Mouse (Mus musculus) heart, postnatal 0 days (tissue): ENCODE results near the gene Cfap20. TPM values are rescaled to one million over a fixed set of nuclear protein-coding genes. Genes with fewer than 3 reads are reported as not detected.

Experiments used
- ATAC-seq: fragments of 200-750 bp; cut with Nextera tagmentation; 2 replicates; pipeline ENCODE4 v1.8.0; 2017; ENCODE audit warnings: low read depth, moderate number of reproducible peaks, moderate library complexity; ENCODE audit not compliant: insufficient read depth
- DNase-seq: peaks from one replicate; pipeline ENCODE4 v3.0.0-alpha.2; 2016; ENCODE audit warnings: low spot score
- H3K27ac ChIP-seq: fragments of 300-500 bp; sonication (generic); 2 replicates; pipeline ENCODE4 v1.5.1; 2014; ENCODE audit warnings: low read depth, mild to moderate bottlenecking
- H3K27me3 ChIP-seq: fragments of 300-500 bp; sonication (generic); 2 replicates; pipeline ENCODE4 v1.6.1; 2014; ENCODE audit warnings: low read length, mixed read lengths; ENCODE audit not compliant: control insufficient read depth, insufficient read depth
- H3K36me3 ChIP-seq: fragments of 300-500 bp; sonication (generic); replicated peaks from 2 replicates; pipeline ENCODE4 v1.6.1; 2014; ENCODE audit warnings: low read length, mixed read lengths; ENCODE audit not compliant: control insufficient read depth, insufficient read depth
- H3K4me1 ChIP-seq: fragments of 300-500 bp; sonication (generic); 2 replicates; pipeline ENCODE4 v1.6.1; 2014; ENCODE audit warnings: antibody characterized with exemption; ENCODE audit not compliant: control insufficient read depth, insufficient read depth
- H3K4me2 ChIP-seq: fragments of 300-500 bp; sonication (generic); 2 replicates; pipeline ENCODE4 v1.6.1; 2014; ENCODE audit warnings: low read depth, mild to moderate bottlenecking, low read length, moderate library complexity
- H3K4me3 ChIP-seq: fragments of 300-500 bp; sonication (generic); 2 replicates; pipeline ENCODE4 v1.5.1; 2014; ENCODE audit warnings: low read depth, low read length
- H3K9ac ChIP-seq: fragments of 300-500 bp; sonication (generic); replicated peaks from 2 replicates; pipeline ENCODE4 v1.6.1; 2014; ENCODE audit warnings: low read depth, low read length, mixed read lengths
- H3K9me3 ChIP-seq: fragments of 300-500 bp; sonication (generic); replicated peaks from 2 replicates; pipeline ENCODE4 v1.6.1; 2016; ENCODE audit warnings: low read length; ENCODE audit not compliant: control insufficient read depth
- CTCF ChIP-seq: IDR thresholded peaks from 2 replicates; pipeline ENCODE4 v1.5.1; 2016; ENCODE audit warnings: antibody characterized with exemption, control low read depth, low read depth
- EP300 ChIP-seq: IDR thresholded peaks from 2 replicates; pipeline ENCODE4 v1.6.1; 2016; ENCODE audit warnings: antibody characterized with exemption, low read depth
- WGBS: fragments of 180-500 bp; shearing (Covaris S2); extraction: QIAGEN DNeasy Blood & Tissue Kit; methylation state at CpG from one replicate; pipeline ENCODE4 v1.1.7; 2014; 5-methylcytosine and 5-hydroxymethylcytosine counted together
- polyA plus RNA-seq: library from polyadenylated mRNA; unstranded; fragments of >200 nt; fragmentation: Nextera tagmentation; extraction: Ambion mirVana; gene quantifications from 2 replicates; pipeline ENCODE4 v1.2.1, GENCODE M21; 2015
- total RNA-seq: library from RNA; depleted of rRNA; stranded (reverse); fragments of >200 nt; gene quantifications from 2 replicates; pipeline ENCODE4 v1.2.3, GENCODE M21; 2014; ENCODE audit warnings: low replicate concordance; rRNA removed

Gene Cfap20
- total and polyA plus RNA-seq, 2 experiments from 2014 or later: 93.8 to 112 TPM

DNA sequence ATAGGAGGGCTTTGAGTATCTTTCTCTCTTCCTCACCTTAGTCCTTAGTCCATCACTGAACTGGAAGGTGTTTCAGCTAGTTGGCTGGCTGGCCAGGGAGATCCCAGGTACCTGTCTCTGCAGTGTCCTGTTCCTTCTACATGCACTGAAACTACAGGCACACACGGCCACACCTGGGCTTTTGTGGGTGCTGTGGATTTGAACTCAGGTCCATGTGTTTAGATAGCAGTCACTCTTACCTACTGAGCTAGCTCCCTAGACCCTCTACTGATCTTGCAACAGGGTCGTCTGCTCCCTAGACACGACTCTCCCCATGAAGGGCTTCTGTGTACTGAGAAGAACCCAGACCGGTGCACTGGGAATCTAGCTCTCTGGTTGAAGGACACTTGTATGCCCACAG lies 57.6 kb downstream of the Cfap20 start:
- H3K4me2 ChIP-seq: no peak overlapping the region

DNA sequence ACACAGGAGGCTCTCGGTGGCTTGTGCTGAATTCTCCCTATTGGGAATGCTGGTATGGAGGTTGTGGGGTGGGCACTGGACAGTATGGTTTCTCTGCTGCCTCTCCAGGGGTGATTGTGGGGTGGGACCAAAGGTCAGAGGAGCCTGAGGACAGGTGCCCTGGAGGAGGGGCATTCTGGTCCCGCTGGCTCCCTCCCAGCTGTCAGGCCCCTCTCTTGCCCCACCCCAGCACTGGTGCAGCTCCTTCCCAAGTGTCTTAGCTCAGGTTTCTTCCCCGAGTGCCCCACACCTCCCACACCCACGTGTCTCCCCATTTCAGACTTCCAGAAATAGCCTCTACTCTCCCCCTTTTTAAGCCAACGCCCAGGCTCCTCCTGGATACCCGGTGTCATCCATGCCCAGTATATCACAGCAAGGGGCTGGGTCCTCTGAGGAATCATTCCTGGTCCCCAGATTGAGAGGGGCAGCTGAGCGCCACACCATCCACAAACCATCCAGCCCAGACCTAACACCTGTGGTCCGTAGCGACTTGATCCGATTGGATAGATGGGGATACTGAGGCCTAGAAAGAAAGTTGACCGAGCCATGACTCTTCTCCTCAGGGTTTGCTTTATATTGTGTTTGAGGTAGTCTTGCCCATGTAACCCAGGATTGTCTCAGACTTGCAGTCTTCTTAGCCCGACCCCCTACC lies 58.2 kb downstream of the Cfap20 start:
- DNase-seq (no peak), ATAC-seq (no peak)
- Histone ChIP-seq H3K9me3 (no peaks in the 10 kb centered on the region), H3K4me1 (peaks cover 36% of the 10 kb centered on the region), H3K27ac (no peak overlapping the region), H3K4me3 (no peak overlapping the region), H3K4me2 (no peak overlapping the region), H3K9ac (no peak overlapping the region), H3K27me3 (no peaks in the 10 kb centered on the region), H3K36me3 (peaks cover 18% of the 10 kb centered on the region)
- TF ChIP-seq CTCF (no peak), EP300 (no peak)
- WGBS: 65% methylated on average over 12 of the region's 12 CpGs

More for the DNA sequence above, 57.6 kb downstream of the Cfap20 start:
- Histone ChIP-seq H3K27ac (peak overlapping the region; percentile 85), H3K4me1 (peaks cover 38% of the 10 kb centered on the region), H3K4me3 (no peak overlapping the region), H3K36me3 (peaks cover 11% of the 10 kb centered on the region), H3K9ac (no peak overlapping the region), H3K27me3 (no peaks in the 10 kb centered on the region), H3K9me3 (no peaks in the 10 kb centered on the region)
- TF ChIP-seq CTCF (no peak), EP300 (no peak)
- DNase-seq: no peak
- ATAC-seq: no peak
- WGBS: 55% methylated on average over 4 of the region's 4 CpGs

DNA sequence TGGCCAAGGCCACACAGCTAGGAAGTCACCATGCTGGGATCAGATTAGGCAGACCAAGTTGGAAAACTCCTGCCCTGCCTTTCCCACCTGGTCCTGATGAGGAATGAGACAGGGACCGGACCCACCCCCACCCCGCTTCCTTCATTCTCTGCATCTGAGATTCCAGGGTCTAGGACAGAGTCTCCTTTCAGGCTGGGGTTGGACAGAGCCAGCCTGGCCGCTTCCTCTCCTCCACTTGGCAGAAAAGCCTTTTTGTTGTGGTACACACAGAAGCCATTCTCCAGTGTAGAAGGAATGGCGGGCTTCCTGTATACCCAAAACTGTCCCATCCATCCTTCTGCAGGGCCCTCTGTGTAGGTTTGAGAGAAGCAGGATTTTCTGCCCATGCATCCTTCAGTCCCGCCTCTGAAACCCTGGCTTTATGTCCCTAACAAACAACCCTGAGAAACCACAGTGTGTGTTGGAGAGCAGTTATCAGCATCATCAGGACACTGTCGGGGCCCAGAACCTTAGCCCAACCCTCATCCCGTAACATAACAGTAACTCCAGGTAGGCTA lies 59.2 kb downstream of the Cfap20 start:
- no peak for ATAC-seq
- H3K4me1 ChIP-seq: peaks cover 30% of the 10 kb centered on the region
- no peak overlapping the region for H3K4me2 ChIP-seq
- 77% methylated on average over 7 of the region's 7 CpGs for WGBS
- no peak for DNase-seq
- no peak overlapping the region for H3K27ac ChIP-seq
- H3K9ac ChIP-seq: no peak overlapping the region
- no peaks in the 10 kb centered on the region for H3K9me3 ChIP-seq
- H3K4me3 ChIP-seq: no peak overlapping the region
- H3K36me3 ChIP-seq: peaks cover 28% of the 10 kb centered on the region
- no peaks in the 10 kb centered on the region for H3K27me3 ChIP-seq
- TF ChIP-seq CTCF: no peak
- no peak for TF ChIP-seq EP300

DNA sequence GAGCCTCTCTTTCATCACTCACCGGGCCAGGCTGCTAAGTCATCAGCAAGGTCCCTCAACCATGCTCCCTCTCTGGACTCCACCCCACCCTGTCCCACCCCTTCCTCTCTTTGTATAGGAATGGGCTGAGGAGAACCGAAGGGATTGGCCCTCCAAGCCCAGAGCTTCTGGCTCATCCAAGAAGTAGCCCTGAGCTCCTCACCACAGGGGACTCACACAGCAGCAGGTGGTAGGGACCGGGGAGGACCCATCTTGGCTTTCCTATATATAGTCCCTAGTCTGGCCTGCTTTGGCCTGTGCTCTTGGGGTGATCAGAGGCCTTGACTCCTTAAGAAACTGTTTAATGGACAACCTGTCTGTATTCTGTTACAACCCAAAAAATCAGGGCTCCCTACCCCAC lies 60.2 kb downstream of the Cfap20 start:
- no peak overlapping the region for H3K4me3 ChIP-seq
- H3K27ac ChIP-seq: peak overlapping the region; percentile 52; the same call in 1 of the 2 replicates
- ATAC-seq (no peak), DNase-seq (no peak)
- 64% methylated on average over 3 of the region's 3 CpGs for WGBS
- peaks cover 30% of the 10 kb centered on the region for H3K4me1 ChIP-seq
- no peak overlapping the region for H3K9ac ChIP-seq
- H3K9me3 ChIP-seq: no peaks in the 10 kb centered on the region
- no peaks in the 10 kb centered on the region for H3K27me3 ChIP-seq
- TF ChIP-seq EP300 (no peak), CTCF (no peak)
- H3K36me3 ChIP-seq: peaks cover 38% of the 10 kb centered on the region
- H3K4me2 ChIP-seq: no peak overlapping the region

DNA sequence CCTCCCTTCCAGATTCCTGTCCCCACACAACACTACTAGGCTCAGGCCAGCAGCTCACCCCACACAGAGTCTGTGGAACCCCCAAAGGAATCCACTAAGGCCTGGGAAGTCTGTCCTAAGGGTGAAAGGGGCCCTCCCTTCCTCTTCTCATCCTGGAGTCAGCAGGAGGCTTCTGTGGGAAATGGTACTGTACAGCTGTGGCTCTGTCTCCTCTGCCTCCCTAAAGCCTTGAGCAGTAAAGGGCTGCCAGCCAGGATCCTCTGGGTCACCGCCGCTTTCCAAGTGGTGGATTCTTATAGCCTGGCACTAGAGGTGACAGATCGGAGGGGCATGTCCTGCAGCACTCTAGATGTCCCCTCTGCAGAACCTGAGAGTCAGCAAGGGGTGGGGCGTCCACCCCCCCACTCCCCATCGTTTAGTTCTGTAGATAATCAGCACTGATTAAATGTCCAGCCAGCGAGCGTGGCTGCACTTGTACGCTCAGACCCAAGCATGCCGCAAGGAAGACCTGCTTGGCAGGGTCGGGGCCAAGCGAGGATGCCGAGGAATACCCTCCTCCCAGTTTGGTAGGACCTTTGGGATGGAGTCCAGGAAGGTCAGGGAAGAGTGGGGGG lies 61.2 kb downstream of the Cfap20 start:
- DNase-seq: peak; percentile 50
- peak; percentile 18; the same call in 1 of the 2 replicates for ATAC-seq
- H3K4me2 ChIP-seq: no peak overlapping the region
- no peaks in the 10 kb centered on the region for H3K9me3 ChIP-seq
- TF ChIP-seq CTCF: no peak
- 31% methylated on average over 12 of the region's 12 CpGs for WGBS
- H3K27ac ChIP-seq: peak overlapping the region; percentile 52
- H3K36me3 ChIP-seq: peaks cover 47% of the 10 kb centered on the region
- H3K4me1 ChIP-seq: peaks cover 29% of the 10 kb centered on the region
- no peak overlapping the region for H3K4me3 ChIP-seq
- no peak overlapping the region for H3K9ac ChIP-seq
- no peaks in the 10 kb centered on the region for H3K27me3 ChIP-seq

Other genes with a start within 250 kb of the Cfap20 start
- 43.1 and 59.0 TPM in 2 replicates for gene Kifc3, start 232.1 kb downstream of the Cfap20 start, total RNA-seq
- gene Kifc3, start 232.1 kb downstream of the Cfap20 start, polyA plus RNA-seq: 20.6 and 21.0 TPM in 2 replicates
- not detected in 2 replicates for gene Cngb1, start 128.3 kb downstream of the Cfap20 start, total RNA-seq
- 1.1 and 1.4 TPM in 2 replicates for gene Cngb1, start 128.3 kb downstream of the Cfap20 start, polyA plus RNA-seq
- gene Tepp, start 124.3 kb downstream of the Cfap20 start, total RNA-seq: not detected in 2 replicates
- not detected in 2 replicates for gene Tepp, start 124.3 kb downstream of the Cfap20 start, polyA plus RNA-seq
- gene Zfp319, start 102.9 kb downstream of the Cfap20 start, total RNA-seq: 7.0 and 7.8 TPM in 2 replicates
- 3.0 and 3.6 TPM in 2 replicates for gene Zfp319, start 102.9 kb downstream of the Cfap20 start, polyA plus RNA-seq
- gene Usb1, start 102.6 kb downstream of the Cfap20 start, total RNA-seq: 37.3 and 49.0 TPM in 2 replicates
- 28.8 and 29.6 TPM in 2 replicates for gene Usb1, start 102.6 kb downstream of the Cfap20 start, polyA plus RNA-seq
- 132 and 171 TPM in 2 replicates for gene Mmp15, start 82.6 kb downstream of the Cfap20 start, total RNA-seq
- gene Mmp15, start 82.6 kb downstream of the Cfap20 start, polyA plus RNA-seq: 30.1 and 32.9 TPM in 2 replicates
- 25.0 and 27.6 TPM in 2 replicates for gene Csnk2a2, start 55.2 kb upstream of the Cfap20 start, total RNA-seq
- 5.3 and 6.2 TPM in 2 replicates for gene Csnk2a2, start 55.2 kb upstream of the Cfap20 start, polyA plus RNA-seq
- 0.34 and 2.0 TPM in 2 replicates for gene Ccdc113, start 99.2 kb upstream of the Cfap20 start, total RNA-seq
- 1.6 TPM in 2 replicates for gene Ccdc113, start 99.2 kb upstream of the Cfap20 start, polyA plus RNA-seq
- not detected in 2 replicates for gene Prss54, start 141.5 kb upstream of the Cfap20 start, total RNA-seq
- gene Prss54, start 141.5 kb upstream of the Cfap20 start, polyA plus RNA-seq: not detected in 2 replicates
- 3.9 and 4.1 TPM in 2 replicates for gene Gins3, start 198.6 kb upstream of the Cfap20 start, total RNA-seq
- 4.4 and 5.2 TPM in 2 replicates for gene Gins3, start 198.6 kb upstream of the Cfap20 start, polyA plus RNA-seq
- gene Ndrg4, start 242.1 kb upstream of the Cfap20 start, total RNA-seq: 563 and 621 TPM in 2 replicates
- 382 and 425 TPM in 2 replicates for gene Ndrg4, start 242.1 kb upstream of the Cfap20 start, polyA plus RNA-seq